In genomic region chr1:38198393-38199029, GRCm38 (mm10) we compare ENCODE assay signal across 9 mouse cellular contexts.
A peak's percentile ranks its signal among the peaks of the same experiment; 100 is the strongest.
DNase-seq lines count a peak whose midpoint lies in the region; ATAC-seq lines count a peak whose summit lies in the region.
"Had no signal": no experiment of that assay in that cellular context is flagged by ENCODE, and none has a peak within 500 bp of the region (broad histone marks: within the 10 kb centered on the region; RNA-seq: fewer than 3 reads in every experiment).

No protein-coding gene starts in this region.

- peak overlapping the region; percentile 5 for H3K9ac ChIP-seq in hindbrain, embryonic 16.5 days (ENCODE audit: low read depth, low read length)
- H3K9ac ChIP-seq in kidney, embryonic 14.5 days (ENCODE audit: low read depth, low read length) = no peak overlapping the region
- no peak overlapping the region for H3K9ac ChIP-seq in intestine, embryonic 16.5 days (ENCODE audit: low read depth, low read length)
- H3K9ac ChIP-seq: liver, embryonic 14.5 days had no signal

- peak; percentile 31 for ATAC-seq in hindbrain, embryonic 16.5 days
- no peak for ATAC-seq in kidney, embryonic 14.5 days (ENCODE audit: low FRiP score, low TSS enrichment)
- ATAC-seq in intestine, embryonic 16.5 days = no peak

- H3K4me1 ChIP-seq in embryonic facial prominence, embryonic 10.5 days = peaks cover 29% of the 10 kb centered on the region
- H3K4me1 ChIP-seq in hindbrain, embryonic 16.5 days (ENCODE audit: control insufficient read depth, insufficient read depth, low read depth, low read length) = peaks cover 35% of the 10 kb centered on the region
- no peaks in the 10 kb centered on the region for H3K4me1 ChIP-seq in kidney, embryonic 14.5 days (ENCODE audit: control insufficient read depth, insufficient read depth, low read length)
- 0 out of 2 replicates have a peak, but pooled peaks cover 2% of the 10 kb centered on the region for H3K4me1 ChIP-seq in intestine, embryonic 16.5 days (ENCODE audit: control insufficient read depth, insufficient read depth, low read length)

- peaks cover 9% of the 10 kb centered on the region; the same call in 1 of the 2 replicates for H3K36me3 ChIP-seq in embryonic facial prominence, embryonic 10.5 days (replicated peaks)
- H3K36me3 ChIP-seq in hindbrain, embryonic 16.5 days (ENCODE audit: control insufficient read depth, insufficient read depth, low read length) = no peaks in the 10 kb centered on the region
- no peaks in the 10 kb centered on the region; the same call in 1 of the 2 replicates for H3K36me3 ChIP-seq in kidney, embryonic 14.5 days (ENCODE audit: control insufficient read depth, insufficient read depth, low read length)
- H3K36me3 ChIP-seq in intestine, embryonic 16.5 days (ENCODE audit: control insufficient read depth, insufficient read depth, low read length) = no peaks in the 10 kb centered on the region

- H3K4me3 ChIP-seq in embryonic facial prominence, embryonic 10.5 days = no peak overlapping the region
- no peak overlapping the region for H3K4me3 ChIP-seq in hindbrain, embryonic 16.5 days (ENCODE audit: low read length)
- no peak overlapping the region for H3K4me3 ChIP-seq in kidney, embryonic 14.5 days (ENCODE audit: low read length)
- no peak overlapping the region for H3K4me3 ChIP-seq in intestine, embryonic 16.5 days (ENCODE audit: low read length)

- 67% methylated on average over 15 of the region's 15 CpGs for WGBS in embryonic facial prominence, embryonic 10.5 days
- 18% methylated on average over 15 of the region's 15 CpGs for WGBS in hindbrain, embryonic 16.5 days
- WGBS in kidney, embryonic 14.5 days = 73% methylated on average over 15 of the region's 15 CpGs
- whole genome bisulfite sequencing in intestine, embryonic 16.5 days = 71% methylated on average over 15 of the region's 15 CpGs

- H3K4me2 ChIP-seq in hindbrain, embryonic 16.5 days (ENCODE audit: low read length) = no peak overlapping the region; the same call in 1 of the 2 replicates
- no peak overlapping the region for H3K4me2 ChIP-seq in kidney, embryonic 14.5 days (replicated peaks; ENCODE audit: low read depth, low read length)
- H3K4me2 ChIP-seq in intestine, embryonic 16.5 days (ENCODE audit: low read depth, low read length) = no peak overlapping the region

- DNase-seq in right cerebral cortex, postnatal 10 days (ENCODE audit: low spot score in 2 of 2) = peak; percentile 47 to 48
- no peak for DNase-seq in right cerebral cortex, postnatal 14 days
- peak; percentile 12 for DNase-seq in embryonic facial prominence, embryonic 10.5 days (ENCODE audit: low spot score)
- no peak for DNase-seq in adrenal gland, postnatal 10 days
- no peak for DNase-seq in lung, postnatal 10 days

- H3K9me3 ChIP-seq in embryonic facial prominence, embryonic 10.5 days = no peaks in the 10 kb centered on the region
- no peaks in the 10 kb centered on the region for H3K9me3 ChIP-seq in hindbrain, embryonic 16.5 days (ENCODE audit: control insufficient read depth, low read length)
- H3K9me3 ChIP-seq in kidney, embryonic 14.5 days (ENCODE audit: control insufficient read depth, low read length) = no peaks in the 10 kb centered on the region
- no peaks in the 10 kb centered on the region for H3K9me3 ChIP-seq in intestine, embryonic 16.5 days (ENCODE audit: control insufficient read depth, low read length)

- H3K27ac ChIP-seq in embryonic facial prominence, embryonic 10.5 days (replicated peaks) = no peak overlapping the region
- H3K27ac ChIP-seq in hindbrain, embryonic 16.5 days (ENCODE audit: low read depth, low read length) = peak overlapping the region; percentile 62
- H3K27ac ChIP-seq in kidney, embryonic 14.5 days (ENCODE audit: low read depth, low read length) = no peak overlapping the region
- no peak overlapping the region for H3K27ac ChIP-seq in intestine, embryonic 16.5 days (ENCODE audit: low read length)
- H3K27ac ChIP-seq: liver, embryonic 14.5 days had no signal

- no peaks in the 10 kb centered on the region; the same call in 1 of the 2 replicates for H3K27me3 ChIP-seq in embryonic facial prominence, embryonic 10.5 days (replicated peaks; ENCODE audit: low read depth, poor library complexity, severe bottlenecking)
- H3K27me3 ChIP-seq in hindbrain, embryonic 16.5 days (replicated peaks; ENCODE audit: control insufficient read depth, insufficient read depth, low read length) = no peaks in the 10 kb centered on the region
- H3K27me3 ChIP-seq in kidney, embryonic 14.5 days (ENCODE audit: control insufficient read depth, insufficient read depth, low read length) = no peaks in the 10 kb centered on the region
- no peaks in the 10 kb centered on the region for H3K27me3 ChIP-seq in intestine, embryonic 16.5 days (replicated peaks; ENCODE audit: control insufficient read depth, insufficient read depth, low read length)

Comparison
In these comparisons a context has a peak if more than half of its experiments do, and no peak if none do; other contexts are left out.
1. DNase-seq: peak in right cerebral cortex, postnatal 10 days (2 of 2) and embryonic facial prominence, embryonic 10.5 days (single experiment); none in right cerebral cortex, postnatal 14 days (single experiment), adrenal gland, postnatal 10 days (single experiment) and lung, postnatal 10 days (single experiment).